Mouse (Mus musculus): ENCODE measurements at regions not wholly inside any gene's neighbourhood (a gene's known extent, or its start where the extent isn't known, plus 50 kb on each side); places are given as distances from the start of the nearest gene placed in this dataset.

DNA sequence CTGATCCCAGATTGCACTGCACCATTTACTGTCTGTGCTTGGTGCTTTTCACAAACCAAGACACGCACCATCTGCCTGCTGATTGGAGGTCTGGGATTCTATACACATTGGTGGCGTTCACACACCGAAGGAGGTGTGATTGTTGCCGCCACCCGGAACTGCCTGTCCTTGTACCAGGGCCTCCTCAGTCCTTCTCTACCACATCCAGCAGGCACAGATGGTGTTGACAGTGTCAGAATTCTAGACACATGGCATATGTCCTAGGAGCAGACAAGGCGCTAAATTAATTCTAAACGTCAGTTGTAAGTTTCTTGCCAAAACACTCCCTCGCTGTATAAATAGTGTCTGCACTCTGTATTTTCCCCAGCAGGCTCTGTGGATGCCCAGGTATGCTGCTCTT is 115.6 kb upstream of the Card11 start:
- Histone ChIP-seq H3K36me3 (ENCODE audit: control insufficient read depth, insufficient read depth, low read length) (no peaks in the 10 kb centered on the region), H3K4me3 (ENCODE audit: low read depth, low read length) (no peak overlapping the region), H3K27me3 (ENCODE audit: control insufficient read depth, insufficient read depth, low read length) (no peaks in the 10 kb centered on the region), H3K9me3 (ENCODE audit: control insufficient read depth, low read depth, low read length) (no peaks in the 10 kb centered on the region), H3K9ac (replicated peaks; ENCODE audit: low read depth, low read length) (no peak overlapping the region), H3K4me2 (replicated peaks; ENCODE audit: low read depth, low read length) (no peak overlapping the region), H3K27ac (ENCODE audit: low read length) (no peak overlapping the region), H3K4me1 (ENCODE audit: control insufficient read depth, insufficient read depth, low read length) (peaks cover 6% of the 10 kb centered on the region; the same call in 1 of the 2 replicates)
- peak; percentile 28; the same call in 1 of the 2 replicates for ATAC-seq (ENCODE audit: insufficient number of reproducible peaks, insufficient read depth, low FRiP score, low read depth)
- 39% methylated on average over 8 of the region's 8 CpGs for WGBS

DNA sequence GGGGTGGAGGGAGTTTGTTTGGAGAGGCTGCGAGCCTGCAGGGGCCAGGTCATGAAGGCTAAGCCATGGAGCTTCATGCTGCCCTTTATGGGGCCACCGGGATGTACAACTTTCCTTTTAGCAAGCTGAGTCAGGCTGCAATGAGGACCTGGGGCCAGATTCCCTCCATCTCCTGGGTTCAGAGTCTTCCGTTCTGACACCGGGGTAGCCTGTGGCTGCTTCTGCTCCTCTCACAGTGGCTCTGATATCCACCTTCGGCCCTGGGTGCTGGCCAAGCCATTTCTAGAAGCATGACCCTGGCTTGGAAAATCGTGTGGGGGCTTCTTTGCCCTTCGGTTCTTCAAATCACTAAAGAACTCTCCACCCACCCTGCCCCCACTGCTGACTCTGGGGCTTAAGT is 115.4 kb upstream of the Sdk1 start:
- Histone ChIP-seq H3K9ac (replicated peaks; ENCODE audit: low read depth, low read length) (no peak overlapping the region), H3K27ac (ENCODE audit: low read length) (no peak overlapping the region), H3K4me2 (replicated peaks; ENCODE audit: low read depth, low read length) (no peak overlapping the region), H3K27me3 (ENCODE audit: control insufficient read depth, insufficient read depth, low read length) (no peaks in the 10 kb centered on the region), H3K4me3 (ENCODE audit: low read depth, low read length) (no peak overlapping the region), H3K4me1 (ENCODE audit: control insufficient read depth, insufficient read depth, low read length) (no peaks in the 10 kb centered on the region), H3K9me3 (ENCODE audit: control insufficient read depth, low read depth, low read length) (no peaks in the 10 kb centered on the region), H3K36me3 (ENCODE audit: control insufficient read depth, insufficient read depth, low read length) (no peaks in the 10 kb centered on the region)
- 80% methylated on average over 7 of the region's 7 CpGs for WGBS
- ATAC-seq (ENCODE audit: insufficient number of reproducible peaks, insufficient read depth, low FRiP score, low read depth): no peak

DNA sequence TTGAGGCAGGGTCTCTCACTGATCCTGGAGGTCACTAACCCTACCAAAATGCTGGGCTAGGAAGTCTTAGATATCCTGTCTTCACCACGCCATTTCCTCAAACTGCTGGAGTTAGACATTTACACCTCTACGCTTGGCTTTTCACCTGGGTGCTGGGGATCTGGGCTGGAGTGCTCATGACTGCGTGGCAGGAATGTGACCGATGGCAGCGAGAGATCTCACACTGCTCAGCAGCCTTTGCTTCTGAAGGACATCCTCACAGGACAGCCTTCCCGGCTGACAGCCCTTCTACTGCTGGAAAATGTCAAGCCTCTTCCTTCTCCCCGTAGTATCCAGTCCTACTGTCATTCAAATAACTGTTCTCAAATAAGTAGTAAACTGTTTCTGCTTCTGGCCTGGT is 114.8 kb upstream of the Sdk1 start:
- H3K36me3 ChIP-seq (ENCODE audit: control insufficient read depth, insufficient read depth, low read length): no peaks in the 10 kb centered on the region
- ATAC-seq (ENCODE audit: insufficient number of reproducible peaks, insufficient read depth, low FRiP score, low read depth): no peak
- H3K4me2 ChIP-seq (replicated peaks; ENCODE audit: low read depth, low read length): no peak overlapping the region
- H3K9me3 ChIP-seq (ENCODE audit: control insufficient read depth, low read depth, low read length): no peaks in the 10 kb centered on the region
- H3K4me1 ChIP-seq (ENCODE audit: control insufficient read depth, insufficient read depth, low read length): no peaks in the 10 kb centered on the region
- H3K27me3 ChIP-seq (ENCODE audit: control insufficient read depth, insufficient read depth, low read length): no peaks in the 10 kb centered on the region
- no peak overlapping the region for H3K9ac ChIP-seq (replicated peaks; ENCODE audit: low read depth, low read length)
- no peak overlapping the region for H3K27ac ChIP-seq (ENCODE audit: low read length)
- WGBS: 80% methylated on average over 7 of the region's 7 CpGs
- H3K4me3 ChIP-seq (ENCODE audit: low read depth, low read length): no peak overlapping the region

DNA sequence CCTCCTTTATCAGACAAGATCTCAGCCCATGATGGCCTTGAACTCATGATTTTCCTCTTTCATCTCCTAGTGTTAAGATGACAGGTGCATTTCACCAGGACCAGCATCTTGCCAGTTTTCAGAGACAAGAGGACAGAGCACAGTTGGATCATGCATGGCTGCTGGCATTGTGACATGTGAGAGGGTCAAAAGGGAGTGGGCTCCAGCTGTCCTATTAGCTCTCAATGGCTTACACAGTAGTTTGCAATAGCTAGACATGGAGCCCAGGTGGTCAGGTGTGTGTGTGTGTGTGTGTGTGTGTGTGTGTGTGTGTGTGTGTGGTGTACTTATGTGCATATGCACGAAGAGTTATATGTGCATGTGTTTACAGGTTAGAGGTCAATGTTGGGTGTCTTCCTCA is 110.3 kb upstream of the Sdk1 start:
- no peak for ATAC-seq (ENCODE audit: insufficient number of reproducible peaks, insufficient read depth, low FRiP score, low read depth)
- no peak overlapping the region for H3K4me3 ChIP-seq (ENCODE audit: low read depth, low read length)
- WGBS: 78% methylated on average over 1 of the region's 1 CpGs

DNA sequence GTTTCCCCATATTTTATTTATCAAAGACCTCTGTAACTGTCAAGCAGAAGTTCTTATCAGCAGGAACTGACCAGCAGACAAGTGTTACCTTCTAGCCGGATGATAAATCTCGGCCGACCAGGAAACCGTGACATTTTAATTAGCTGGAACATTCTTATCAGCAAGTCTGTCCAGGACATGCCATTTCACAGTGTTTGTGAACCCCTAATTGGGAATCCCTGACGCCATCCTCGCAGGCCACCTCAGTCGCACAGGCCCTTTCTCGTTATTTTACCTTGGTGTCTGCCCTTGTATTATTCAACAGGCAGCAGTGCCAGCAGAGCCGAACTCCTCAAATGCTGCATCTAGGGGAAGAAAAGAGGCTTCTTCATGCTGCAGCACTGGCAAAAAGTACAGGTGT is 109.4 kb upstream of the Sdk1 start:
- H3K4me1 ChIP-seq (ENCODE audit: control insufficient read depth, insufficient read depth, low read length): no peaks in the 10 kb centered on the region
- no peaks in the 10 kb centered on the region for H3K36me3 ChIP-seq (ENCODE audit: control insufficient read depth, insufficient read depth, low read length)
- no peak overlapping the region for H3K9ac ChIP-seq (replicated peaks; ENCODE audit: low read depth, low read length)
- no peaks in the 10 kb centered on the region for H3K27me3 ChIP-seq (ENCODE audit: control insufficient read depth, insufficient read depth, low read length)
- no peak overlapping the region for H3K4me2 ChIP-seq (replicated peaks; ENCODE audit: low read depth, low read length)
- 30% methylated on average over 9 of the region's 9 CpGs for WGBS
- no peak for ATAC-seq (ENCODE audit: insufficient number of reproducible peaks, insufficient read depth, low FRiP score, low read depth)
- H3K9me3 ChIP-seq (ENCODE audit: control insufficient read depth, low read depth, low read length): no peaks in the 10 kb centered on the region
- no peak overlapping the region for H3K4me3 ChIP-seq (ENCODE audit: low read depth, low read length)
- no peak overlapping the region for H3K27ac ChIP-seq (ENCODE audit: low read length)

More for the DNA sequence above, 110.3 kb upstream of the Sdk1 start:
- Histone ChIP-seq H3K27ac (ENCODE audit: low read length) (no peak overlapping the region), H3K9ac (replicated peaks; ENCODE audit: low read depth, low read length) (no peak overlapping the region), H3K9me3 (ENCODE audit: control insufficient read depth, low read depth, low read length) (no peaks in the 10 kb centered on the region), H3K4me2 (replicated peaks; ENCODE audit: low read depth, low read length) (no peak overlapping the region), H3K4me1 (ENCODE audit: control insufficient read depth, insufficient read depth, low read length) (no peaks in the 10 kb centered on the region), H3K36me3 (ENCODE audit: control insufficient read depth, insufficient read depth, low read length) (no peaks in the 10 kb centered on the region), H3K27me3 (ENCODE audit: control insufficient read depth, insufficient read depth, low read length) (no peaks in the 10 kb centered on the region)

DNA sequence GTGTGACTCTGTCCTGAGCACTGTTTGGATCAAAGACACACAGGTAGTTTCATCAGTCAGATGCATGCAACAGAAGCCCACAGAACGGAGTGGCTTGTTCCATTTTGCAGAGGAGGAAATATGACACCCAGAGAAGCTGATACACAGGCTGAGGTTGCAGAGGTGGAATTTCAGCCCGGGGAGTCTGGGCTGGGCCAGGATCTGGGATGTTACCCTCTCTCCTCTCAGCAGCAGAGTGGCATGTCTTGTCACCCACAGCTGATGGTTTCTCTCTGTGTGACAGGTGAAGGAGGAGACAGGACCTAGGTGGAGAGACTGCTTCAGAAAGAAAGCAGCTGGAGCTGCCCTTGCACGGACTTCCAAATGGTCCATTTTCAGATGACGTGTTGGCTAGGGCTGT is 105.1 kb upstream of the Sdk1 start:
- 27% methylated on average over 4 of the region's 4 CpGs for whole genome bisulfite sequencing
- no peak for ATAC-seq (ENCODE audit: insufficient number of reproducible peaks, insufficient read depth, low FRiP score, low read depth)
- H3K27me3 ChIP-seq (ENCODE audit: control insufficient read depth, insufficient read depth, low read length): no peaks in the 10 kb centered on the region

DNA sequence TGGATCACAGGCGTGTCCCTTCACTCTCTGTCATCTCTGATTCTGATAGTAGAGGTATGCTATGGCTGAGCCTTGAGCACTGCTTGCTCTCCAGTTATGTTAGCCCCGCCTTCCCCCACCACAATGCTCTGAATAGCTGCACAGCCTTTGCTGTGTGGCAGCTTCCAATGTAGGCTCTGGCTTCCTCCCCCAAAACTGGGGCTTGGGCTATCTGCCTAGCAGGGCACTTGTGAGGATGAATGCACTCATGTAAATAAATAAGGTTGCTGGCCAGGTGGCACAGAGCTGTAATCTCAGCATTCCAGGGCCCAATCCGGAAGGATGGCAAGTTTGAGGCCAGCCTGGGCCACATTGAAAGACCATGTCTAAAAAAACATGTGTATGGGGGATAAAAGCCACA is 103.6 kb upstream of the Sdk1 start:
- no peak for ATAC-seq (ENCODE audit: insufficient number of reproducible peaks, insufficient read depth, low FRiP score, low read depth)
- Histone ChIP-seq H3K27me3 (ENCODE audit: control insufficient read depth, insufficient read depth, low read length) (no peaks in the 10 kb centered on the region), H3K9me3 (ENCODE audit: control insufficient read depth, low read depth, low read length) (no peaks in the 10 kb centered on the region), H3K4me1 (ENCODE audit: control insufficient read depth, insufficient read depth, low read length) (peaks cover 9% of the 10 kb centered on the region; the same call in 1 of the 2 replicates), H3K4me2 (replicated peaks; ENCODE audit: low read depth, low read length) (no peak overlapping the region), H3K9ac (replicated peaks; ENCODE audit: low read depth, low read length) (no peak overlapping the region), H3K27ac (ENCODE audit: low read length) (no peak overlapping the region), H3K36me3 (ENCODE audit: control insufficient read depth, insufficient read depth, low read length) (no peaks in the 10 kb centered on the region), H3K4me3 (ENCODE audit: low read depth, low read length) (no peak overlapping the region)
- 82% methylated on average over 3 of the region's 3 CpGs for WGBS

More for the DNA sequence above, 105.1 kb upstream of the Sdk1 start:
- H3K4me3 ChIP-seq (ENCODE audit: low read depth, low read length): no peak overlapping the region
- H3K27ac ChIP-seq (ENCODE audit: low read length): no peak overlapping the region
- peaks cover 9% of the 10 kb centered on the region; the same call in 1 of the 2 replicates for H3K4me1 ChIP-seq (ENCODE audit: control insufficient read depth, insufficient read depth, low read length)
- H3K4me2 ChIP-seq (replicated peaks; ENCODE audit: low read depth, low read length): no peak overlapping the region
- no peaks in the 10 kb centered on the region for H3K36me3 ChIP-seq (ENCODE audit: control insufficient read depth, insufficient read depth, low read length)
- no peaks in the 10 kb centered on the region for H3K9me3 ChIP-seq (ENCODE audit: control insufficient read depth, low read depth, low read length)
- H3K9ac ChIP-seq (replicated peaks; ENCODE audit: low read depth, low read length): no peak overlapping the region

DNA sequence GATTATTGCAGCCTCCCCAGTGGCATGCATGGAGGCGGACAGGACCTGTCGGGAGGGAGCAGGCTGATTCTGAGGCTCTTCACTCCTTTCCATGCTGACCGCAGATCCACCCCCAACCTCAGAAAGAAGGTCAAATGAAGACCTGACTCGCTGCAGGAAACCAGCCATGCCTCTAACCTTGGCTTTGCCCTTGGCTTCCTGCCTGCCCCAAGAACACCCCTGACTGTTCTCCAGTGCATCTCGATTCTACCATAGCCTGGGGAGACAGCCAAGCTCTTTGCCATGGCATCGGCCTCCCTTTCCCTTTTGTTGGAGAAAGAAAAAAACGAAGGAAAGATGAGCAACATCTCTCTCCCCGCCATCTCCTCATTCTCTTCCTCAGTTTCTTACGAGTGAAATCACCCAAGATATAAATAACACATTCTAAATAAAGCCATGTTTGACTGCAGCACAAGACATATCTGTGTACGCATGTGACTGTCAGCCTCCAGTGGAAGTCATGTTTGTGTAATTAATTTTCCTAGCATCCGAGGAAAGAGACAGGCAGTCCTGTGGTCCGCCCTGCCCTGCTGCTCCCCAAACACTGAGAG is 102.4 kb upstream of the Sdk1 start:
- H3K27me3 ChIP-seq (ENCODE audit: control insufficient read depth, insufficient read depth, low read length): no peaks in the 10 kb centered on the region
- no peaks in the 10 kb centered on the region for H3K36me3 ChIP-seq (ENCODE audit: control insufficient read depth, insufficient read depth, low read length)
- peaks cover 9% of the 10 kb centered on the region; the same call in 1 of the 2 replicates for H3K4me1 ChIP-seq (ENCODE audit: control insufficient read depth, insufficient read depth, low read length)
- no peak for ATAC-seq (ENCODE audit: insufficient number of reproducible peaks, insufficient read depth, low FRiP score, low read depth)
- H3K27ac ChIP-seq (ENCODE audit: low read length): no peak overlapping the region
- H3K9me3 ChIP-seq (ENCODE audit: control insufficient read depth, low read depth, low read length): no peaks in the 10 kb centered on the region
- no peak overlapping the region for H3K9ac ChIP-seq (replicated peaks; ENCODE audit: low read depth, low read length)
- 45% methylated on average over 12 of the region's 12 CpGs for WGBS
- no peak overlapping the region for H3K4me2 ChIP-seq (replicated peaks; ENCODE audit: low read depth, low read length)
- H3K4me3 ChIP-seq (ENCODE audit: low read depth, low read length): no peak overlapping the region

DNA sequence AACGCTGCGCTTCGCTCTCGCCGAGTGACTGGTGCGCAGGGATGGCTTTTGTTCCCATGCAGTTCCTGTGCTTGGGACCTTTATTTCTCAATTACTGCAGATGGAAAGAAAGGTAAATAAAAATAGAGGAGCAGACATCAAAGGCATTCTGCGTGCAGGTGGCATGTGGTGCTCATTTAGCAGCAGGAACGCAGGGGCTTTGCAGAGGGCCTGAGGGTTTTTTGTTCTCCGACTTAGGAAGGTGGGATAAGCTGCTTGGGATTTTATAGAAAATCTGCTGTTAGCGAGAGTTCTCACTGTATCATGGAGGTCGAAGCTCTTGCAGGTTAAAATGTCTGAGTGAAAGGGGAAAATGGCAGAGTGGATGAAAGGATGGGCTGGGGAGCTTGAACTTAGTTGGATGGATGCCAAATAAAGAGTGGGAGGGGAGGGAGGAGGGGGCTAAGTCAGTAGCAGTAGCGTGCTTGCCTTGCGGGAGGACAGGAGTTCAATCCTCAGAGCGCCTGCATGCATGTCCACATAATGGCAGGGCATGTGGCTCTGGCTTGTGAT is 101.9 kb upstream of the Sdk1 start:
- peaks cover 9% of the 10 kb centered on the region; the same call in 1 of the 2 replicates for H3K4me1 ChIP-seq (ENCODE audit: control insufficient read depth, insufficient read depth, low read length)
- H3K36me3 ChIP-seq (ENCODE audit: control insufficient read depth, insufficient read depth, low read length): no peaks in the 10 kb centered on the region
- 26% methylated on average over 14 of the region's 14 CpGs for WGBS
- H3K27me3 ChIP-seq (ENCODE audit: control insufficient read depth, insufficient read depth, low read length): no peaks in the 10 kb centered on the region
- H3K27ac ChIP-seq (ENCODE audit: low read length): no peak overlapping the region
- H3K4me3 ChIP-seq (ENCODE audit: low read depth, low read length): no peak overlapping the region
- H3K9me3 ChIP-seq (ENCODE audit: control insufficient read depth, low read depth, low read length): no peaks in the 10 kb centered on the region
- no peak for ATAC-seq (ENCODE audit: insufficient number of reproducible peaks, insufficient read depth, low FRiP score, low read depth)
- no peak overlapping the region for H3K9ac ChIP-seq (replicated peaks; ENCODE audit: low read depth, low read length)
- H3K4me2 ChIP-seq (replicated peaks; ENCODE audit: low read depth, low read length): no peak overlapping the region

All from stomach, embryonic 14.5 days (tissue).